Mouse (Mus musculus): ENCODE measurements at regions not wholly inside any gene's neighbourhood (a gene's known extent, or its start where the extent isn't known, plus 50 kb on each side); places are given as distances from the start of the nearest gene placed in this dataset.

- no peak overlapping the region for H3K27ac ChIP-seq (replicated peaks; ENCODE audit: insufficient read depth, low read depth, low read length)
- H3K79me2 ChIP-seq (ENCODE audit: control insufficient read depth, insufficient read depth, low read length): no peaks in the 10 kb centered on the region
- 75% methylated on average over 13 of the region's 13 CpGs for WGBS
- DNase-seq (ENCODE audit: extremely low read depth, low read depth, low spot score): no peak
- no peak overlapping the region for H3K4me3 ChIP-seq (ENCODE audit: insufficient read depth, low read depth, low read length)
- TF ChIP-seq POLR2A (IDR thresholded peaks at IDR 0.05; ENCODE audit: extremely low read depth, insufficient read depth, low read length) (no peak), CTCF (IDR thresholded peaks at IDR 0.05; ENCODE audit: low read depth, low read length) (no peak)
- no peaks in the 10 kb centered on the region for H3K27me3 ChIP-seq (ENCODE audit: control insufficient read depth, insufficient read depth, low read length)
- no peak overlapping the region for H3K9ac ChIP-seq (ENCODE audit: low read depth, low read length)
- H3K36me3 ChIP-seq (ENCODE audit: control insufficient read depth, insufficient read depth, low read length): no peaks in the 10 kb centered on the region
- H3K4me1 ChIP-seq (ENCODE audit: control insufficient read depth, insufficient read depth, low read length): no peaks in the 10 kb centered on the region
Observed at GRCm38 (mm10) chr15:59754906-59755305, 261.5 kb downstream of the 4933412E24Rik start.

GRCm38 (mm10) chr15:59752277-59752676 lies 264.1 kb downstream of the 4933412E24Rik start:
- no peak overlapping the region for H3K4me3 ChIP-seq (ENCODE audit: insufficient read depth, low read depth, low read length)
- no peaks in the 10 kb centered on the region for H3K4me1 ChIP-seq (ENCODE audit: control insufficient read depth, insufficient read depth, low read length)
- no peak for DNase-seq (ENCODE audit: extremely low read depth, low read depth, low spot score)
- H3K27me3 ChIP-seq (ENCODE audit: control insufficient read depth, insufficient read depth, low read length): no peaks in the 10 kb centered on the region
- no peak overlapping the region for H3K9ac ChIP-seq (ENCODE audit: low read depth, low read length)
- no peak for TF ChIP-seq POLR2A (IDR thresholded peaks at IDR 0.05; ENCODE audit: extremely low read depth, insufficient read depth, low read length)
- TF ChIP-seq CTCF (IDR thresholded peaks at IDR 0.05; ENCODE audit: low read depth, low read length): no peak
- H3K36me3 ChIP-seq (ENCODE audit: control insufficient read depth, insufficient read depth, low read length): no peaks in the 10 kb centered on the region
- WGBS: 92% methylated on average over 1 of the region's 1 CpGs
- no peak overlapping the region for H3K27ac ChIP-seq (replicated peaks; ENCODE audit: insufficient read depth, low read depth, low read length)
- H3K79me2 ChIP-seq (ENCODE audit: control insufficient read depth, insufficient read depth, low read length): no peaks in the 10 kb centered on the region

- Histone ChIP-seq H3K36me3 (ENCODE audit: control insufficient read depth, insufficient read depth, low read length) (no peaks in the 10 kb centered on the region), H3K27ac (replicated peaks; ENCODE audit: insufficient read depth, low read depth, low read length) (no peak overlapping the region), H3K9ac (ENCODE audit: low read depth, low read length) (no peak overlapping the region), H3K79me2 (ENCODE audit: control insufficient read depth, insufficient read depth, low read length) (no peaks in the 10 kb centered on the region), H3K27me3 (ENCODE audit: control insufficient read depth, insufficient read depth, low read length) (no peaks in the 10 kb centered on the region), H3K4me1 (ENCODE audit: control insufficient read depth, insufficient read depth, low read length) (peaks cover 3% of the 10 kb centered on the region; the same call in 1 of the 2 replicates), H3K4me3 (ENCODE audit: insufficient read depth, low read depth, low read length) (no peak overlapping the region)
- TF ChIP-seq POLR2A (IDR thresholded peaks at IDR 0.05; ENCODE audit: extremely low read depth, insufficient read depth, low read length): no peak
- no peak for TF ChIP-seq CTCF (IDR thresholded peaks at IDR 0.05; ENCODE audit: low read depth, low read length)
- DNase-seq (ENCODE audit: extremely low read depth, low read depth, low spot score): no peak
- WGBS: 92% methylated on average over 9 of the region's 9 CpGs
Observed at GRCm38 (mm10) chr15:59746290-59746689, 270.1 kb downstream of the 4933412E24Rik start.

GRCm38 (mm10) chr15:59744411-59744931 lies 271.9 kb downstream of the 4933412E24Rik start:
- Histone ChIP-seq H3K4me3 (ENCODE audit: insufficient read depth, low read depth, low read length) (no peak overlapping the region), H3K79me2 (ENCODE audit: control insufficient read depth, insufficient read depth, low read length) (no peaks in the 10 kb centered on the region), H3K4me1 (ENCODE audit: control insufficient read depth, insufficient read depth, low read length) (peaks cover 3% of the 10 kb centered on the region; the same call in 1 of the 2 replicates), H3K36me3 (ENCODE audit: control insufficient read depth, insufficient read depth, low read length) (no peaks in the 10 kb centered on the region), H3K9ac (ENCODE audit: low read depth, low read length) (no peak overlapping the region), H3K27ac (replicated peaks; ENCODE audit: insufficient read depth, low read depth, low read length) (no peak overlapping the region), H3K27me3 (ENCODE audit: control insufficient read depth, insufficient read depth, low read length) (no peaks in the 10 kb centered on the region)
- 26% methylated on average over 5 of the region's 5 CpGs for whole genome bisulfite sequencing
- peak; percentile 63 for DNase-seq (ENCODE audit: extremely low read depth, low read depth, low spot score)
- TF ChIP-seq POLR2A (IDR thresholded peaks at IDR 0.05; ENCODE audit: extremely low read depth, insufficient read depth, low read length) (no peak), CTCF (IDR thresholded peaks at IDR 0.05; ENCODE audit: low read depth, low read length) (no peak)

- H3K79me2 ChIP-seq (ENCODE audit: control insufficient read depth, insufficient read depth, low read length): no peaks in the 10 kb centered on the region
- no peaks in the 10 kb centered on the region for H3K27me3 ChIP-seq (ENCODE audit: control insufficient read depth, insufficient read depth, low read length)
- H3K36me3 ChIP-seq (ENCODE audit: control insufficient read depth, insufficient read depth, low read length): no peaks in the 10 kb centered on the region
- no peak for DNase-seq (ENCODE audit: extremely low read depth, low read depth, low spot score)
- no peak overlapping the region for H3K27ac ChIP-seq (replicated peaks; ENCODE audit: insufficient read depth, low read depth, low read length)
- H3K4me1 ChIP-seq (ENCODE audit: control insufficient read depth, insufficient read depth, low read length): peaks cover 2% of the 10 kb centered on the region; the same call in 1 of the 2 replicates
- TF ChIP-seq POLR2A (IDR thresholded peaks at IDR 0.05; ENCODE audit: extremely low read depth, insufficient read depth, low read length): no peak
- no peak for TF ChIP-seq CTCF (IDR thresholded peaks at IDR 0.05; ENCODE audit: low read depth, low read length)
- H3K9ac ChIP-seq (ENCODE audit: low read depth, low read length): no peak overlapping the region
- H3K4me3 ChIP-seq (ENCODE audit: insufficient read depth, low read depth, low read length): no peak overlapping the region
- 83% methylated on average over 5 of the region's 5 CpGs for WGBS
Observed at GRCm38 (mm10) chr15:59739197-59739596, 277.2 kb downstream of the 4933412E24Rik start.

GRCm38 (mm10) chr15:59737247-59737646 lies 279.2 kb downstream of the 4933412E24Rik start:
- WGBS: 82% methylated on average over 4 of the region's 4 CpGs
- no peak for DNase-seq (ENCODE audit: extremely low read depth, low read depth, low spot score)
- no peaks in the 10 kb centered on the region for H3K36me3 ChIP-seq (ENCODE audit: control insufficient read depth, insufficient read depth, low read length)
- no peak overlapping the region for H3K4me3 ChIP-seq (ENCODE audit: insufficient read depth, low read depth, low read length)
- no peaks in the 10 kb centered on the region for H3K27me3 ChIP-seq (ENCODE audit: control insufficient read depth, insufficient read depth, low read length)
- no peak overlapping the region for H3K27ac ChIP-seq (replicated peaks; ENCODE audit: insufficient read depth, low read depth, low read length)
- no peaks in the 10 kb centered on the region for H3K4me1 ChIP-seq (ENCODE audit: control insufficient read depth, insufficient read depth, low read length)
- no peak overlapping the region for H3K9ac ChIP-seq (ENCODE audit: low read depth, low read length)
- no peaks in the 10 kb centered on the region for H3K79me2 ChIP-seq (ENCODE audit: control insufficient read depth, insufficient read depth, low read length)
- no peak for TF ChIP-seq POLR2A (IDR thresholded peaks at IDR 0.05; ENCODE audit: extremely low read depth, insufficient read depth, low read length)

Measured in liver, adult 2 months (tissue).